Mouse (Mus musculus): ENCODE measurements around the gene Tesmin.

DNA sequence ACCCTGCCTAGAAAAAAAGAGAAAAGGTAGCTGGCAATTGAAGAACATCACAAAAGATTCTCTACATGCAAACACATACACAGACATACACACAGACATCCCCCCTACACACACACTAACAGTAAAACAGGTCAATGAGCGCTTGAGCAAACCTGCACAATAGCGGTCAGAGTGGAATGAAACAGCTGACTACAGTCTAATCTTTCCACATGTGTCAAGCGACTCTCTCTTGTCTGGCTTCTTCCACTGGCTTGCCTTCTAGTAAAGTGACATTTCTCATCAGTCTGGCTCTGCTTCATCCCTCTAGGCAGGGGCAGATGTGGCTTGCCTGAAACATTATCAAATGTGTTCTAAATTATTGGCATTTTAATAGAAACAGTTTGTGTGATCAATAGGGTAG, 5.6 kb downstream of the Tesmin start:
- TF ChIP-seq CTCF (IDR thresholded peaks at IDR 0.05; ENCODE audit: low read depth) (no peak), EP300 (IDR thresholded peaks at IDR 0.05; ENCODE audit: low read depth) (no peak)
